8 mouse cellular contexts compared by ENCODE assay signal in genomic region chr4:118290416-118291030, GRCm38 (mm10). TPM values are rescaled to one million over a fixed set of nuclear protein-coding genes. Genes with fewer than 3 reads are reported as not detected.
A peak's percentile ranks its signal among the peaks of the same experiment; 100 is the strongest.
DNase-seq lines count a peak whose midpoint lies in the region; ATAC-seq and TF ChIP-seq lines count a peak whose summit lies in the region.

No protein-coding gene starts in this region.

- TF ChIP-seq CTCF in brain, embryonic 14.5 days (IDR thresholded peaks at IDR 0.05; ENCODE audit: borderline replicate concordance, extremely low read depth, insufficient read depth, insufficient read length), result no peak
- TF ChIP-seq CTCF in stomach, postnatal 0 days (IDR thresholded peaks at IDR 0.05; ENCODE audit: low read depth), result no peak; the same call in 1 of the 2 replicates

- peak overlapping the region; percentile 83 for H3K9ac ChIP-seq in lung, embryonic 15.5 days
- peak overlapping the region; percentile 91 for H3K9ac ChIP-seq in heart, embryonic 11.5 days (ENCODE audit: low read depth, low read length)
- H3K9ac ChIP-seq in kidney, embryonic 15.5 days, result peak overlapping the region; percentile 86
- H3K9ac ChIP-seq in stomach, postnatal 0 days (ENCODE audit: low read length), result peak overlapping the region; percentile 90

- H3K27me3 ChIP-seq in lung, embryonic 15.5 days, result no peaks in the 10 kb centered on the region
- no peaks in the 10 kb centered on the region for H3K27me3 ChIP-seq in heart, embryonic 11.5 days (ENCODE audit: control insufficient read depth, insufficient read depth, low read length)
- H3K27me3 ChIP-seq in kidney, embryonic 15.5 days, result peaks cover 6% of the 10 kb centered on the region; the same call in 1 of the 2 replicates
- H3K27me3 ChIP-seq in megakaryocyte, embryonic 14.5 days (replicated peaks), result peaks cover 93% of the 10 kb centered on the region
- H3K27me3 ChIP-seq in stomach, postnatal 0 days (ENCODE audit: control insufficient read depth, insufficient read depth, low read length), result no peaks in the 10 kb centered on the region

- peaks cover 38% of the 10 kb centered on the region for H3K4me1 ChIP-seq in lung, embryonic 15.5 days
- H3K4me1 ChIP-seq in heart, embryonic 11.5 days (ENCODE audit: control insufficient read depth, insufficient read depth, low read length), result peaks cover 16% of the 10 kb centered on the region
- peaks cover 54% of the 10 kb centered on the region for H3K4me1 ChIP-seq in kidney, embryonic 15.5 days
- peaks cover 16% of the 10 kb centered on the region for H3K4me1 ChIP-seq in megakaryocyte, embryonic 14.5 days
- H3K4me1 ChIP-seq in stomach, postnatal 0 days (replicated peaks; ENCODE audit: control insufficient read depth, insufficient read depth), result peaks cover 2% of the 10 kb centered on the region; the same call in 1 of the 2 replicates

- WGBS in lung, embryonic 15.5 days, result under 1% methylated on average over 73 of the region's 84 CpGs
- 0% methylated on average over 45 of the region's 84 CpGs for WGBS in heart, embryonic 11.5 days (ENCODE audit: insufficient replicate concordance)
- 0% methylated on average over 61 of the region's 84 CpGs for WGBS in kidney, embryonic 15.5 days
- WGBS in stomach, postnatal 0 days, result under 1% methylated on average over 54 of the region's 84 CpGs

- H3K4me3 ChIP-seq in lung, embryonic 15.5 days, result peak overlapping the region; percentile 86
- peak overlapping the region; percentile 94 for H3K4me3 ChIP-seq in heart, embryonic 11.5 days (ENCODE audit: low read depth, low read length)
- H3K4me3 ChIP-seq in kidney, embryonic 15.5 days (replicated peaks), result peak overlapping the region; percentile 87
- peak overlapping the region; percentile 84 for H3K4me3 ChIP-seq in megakaryocyte, embryonic 14.5 days (replicated peaks)
- peak overlapping the region; percentile 85 for H3K4me3 ChIP-seq in stomach, postnatal 0 days (ENCODE audit: low read depth, low read length)

- H3K4me2 ChIP-seq in lung, embryonic 15.5 days, result peak overlapping the region; percentile 75
- peak overlapping the region; percentile 83 for H3K4me2 ChIP-seq in heart, embryonic 11.5 days
- H3K4me2 ChIP-seq in kidney, embryonic 15.5 days, result peak overlapping the region; percentile 78
- peak overlapping the region; percentile 89 for H3K4me2 ChIP-seq in stomach, postnatal 0 days (replicated peaks; ENCODE audit: low read depth)

- TF ChIP-seq EP300 in stomach, postnatal 0 days (optimal IDR thresholded peaks at IDR 0.05), result no peak

- no peak for DNase-seq in lung, postnatal 36 days
- peak; percentile 39 for DNase-seq in brain, embryonic 14.5 days (ENCODE audit: low read depth)
- peak; percentile 76 for DNase-seq in stomach, postnatal 0 days (ENCODE audit: low spot score)

- no peaks in the 10 kb centered on the region for H3K9me3 ChIP-seq in lung, embryonic 15.5 days
- no peaks in the 10 kb centered on the region for H3K9me3 ChIP-seq in heart, embryonic 11.5 days (replicated peaks; ENCODE audit: control insufficient read depth, low read length)
- H3K9me3 ChIP-seq in kidney, embryonic 15.5 days (replicated peaks), result no peaks in the 10 kb centered on the region
- peaks cover 4% of the 10 kb centered on the region; the same call in 1 of the 2 replicates for H3K9me3 ChIP-seq in megakaryocyte, embryonic 14.5 days
- no peaks in the 10 kb centered on the region for H3K9me3 ChIP-seq in stomach, postnatal 0 days (ENCODE audit: control insufficient read depth, low read length)

- H3K36me3 ChIP-seq in lung, embryonic 15.5 days, result no peaks in the 10 kb centered on the region
- no peaks in the 10 kb centered on the region for H3K36me3 ChIP-seq in heart, embryonic 11.5 days (ENCODE audit: control insufficient read depth, insufficient read depth, low read length)
- H3K36me3 ChIP-seq in kidney, embryonic 15.5 days, result peaks cover 11% of the 10 kb centered on the region
- no peaks in the 10 kb centered on the region for H3K36me3 ChIP-seq in megakaryocyte, embryonic 14.5 days (replicated peaks; ENCODE audit: low read length)
- no peaks in the 10 kb centered on the region for H3K36me3 ChIP-seq in stomach, postnatal 0 days (ENCODE audit: control insufficient read depth, insufficient read depth, low read length)

- H3K27ac ChIP-seq in lung, embryonic 15.5 days, result peak overlapping the region; percentile 92
- peak overlapping the region; percentile 81 for H3K27ac ChIP-seq in heart, embryonic 11.5 days (ENCODE audit: low read depth, low read length)
- peak overlapping the region; percentile 95 for H3K27ac ChIP-seq in kidney, embryonic 15.5 days
- peak overlapping the region; percentile 92 for H3K27ac ChIP-seq in stomach, postnatal 0 days (replicated peaks)

- peak; percentile 24; the same call in 1 of the 2 replicates for ATAC-seq in lung, embryonic 15.5 days (ENCODE audit: borderline replicate concordance, extremely low read depth, low FRiP score, low TSS enrichment)
- peak; percentile 56; the same call in 1 of the 2 replicates for ATAC-seq in heart, embryonic 11.5 days (replicated peaks; ENCODE audit: insufficient number of reproducible peaks, low FRiP score, low TSS enrichment)
- ATAC-seq in kidney, embryonic 15.5 days (replicated peaks; ENCODE audit: low FRiP score), result peak; percentile 33; the same call in 1 of the 2 replicates
- ATAC-seq in stomach, postnatal 0 days (ENCODE audit: low FRiP score, low TSS enrichment), result peak; percentile 34
- ATAC-seq in megakaryocyte-erythroid progenitor cell, adult 5-6 weeks (replicated peaks; ENCODE audit: low FRiP score, low TSS enrichment, poor library complexity, severe bottlenecking), result no peak

- 0 out of 2 replicates have a peak, but pooled peaks have one; percentile 8 for TF ChIP-seq POLR2A in brain, embryonic 14.5 days (IDR thresholded peaks at IDR 0.05; ENCODE audit: borderline replicate concordance, extremely low read depth, insufficient read depth, insufficient read length, poor library complexity, severe bottlenecking)

RNA-seq across cellular contexts. Expression of gene Ptprf, which starts 0.7 kb away (rescaled TPM):
- 73.4 and 82.9 TPM in 2 replicates for polyA plus RNA-seq in lung, embryonic 15.5 days (2015; fragmentation: Nextera tagmentation; extraction: Ambion mirVana)
- 99.7 and 154 TPM in 2 replicates for polyA plus RNA-seq in brain, embryonic 14.5 days (2012; rRNA removed)
- 24.5 and 26.9 TPM in 2 replicates for polyA plus RNA-seq in heart, embryonic 11.5 days (2014; fragmentation: Nextera tagmentation; extraction: Ambion mirVana)
- polyA plus RNA-seq in kidney, embryonic 15.5 days (2015; fragmentation: Nextera tagmentation; extraction: Ambion mirVana), result 64.2 and 64.4 TPM in 2 replicates
- 0.41 and 1.1 TPM in 2 replicates for polyA plus RNA-seq in megakaryocyte, embryonic 14.5 days (2012; ENCODE audit: insufficient read depth, low replicate concordance)
- 30.1 and 34.1 TPM in 2 replicates for polyA plus RNA-seq in stomach, postnatal 0 days (2015; fragmentation: Nextera tagmentation; extraction: Ambion mirVana)
- total RNA-seq in megakaryocyte-erythroid progenitor cell, adult 5-6 weeks (2014; fragmentation: Nextera tagmentation), result not detected in 2 replicates
- total RNA-seq in megakaryocyte-erythroid progenitor cell, adult 5-6 weeks (2017), result 0.04 TPM in 1 of 2 replicates, not detected in the other

Comparison
In these comparisons a context has a peak if more than half of its experiments do, and no peak if none do; other contexts are left out.
1. RNA of gene Ptprf, which starts 0.7 kb away (polyA plus RNA-seq): 99.7 to 154 TPM in brain, embryonic 14.5 days, 73.4 to 82.9 TPM in lung, embryonic 15.5 days, 64.2 to 64.4 TPM in kidney, embryonic 15.5 days, 30.1 to 34.1 TPM in stomach, postnatal 0 days and 24.5 to 26.9 TPM in heart, embryonic 11.5 days; 0.41 to 1.1 TPM in megakaryocyte, embryonic 14.5 days; every median in the first group is over 10 times any median in the second.
2. Peak in every context shown above with its lines, with median percentiles within 50 percentile points of each other: H3K27ac ChIP-seq, H3K4me2 ChIP-seq, H3K4me3 ChIP-seq and H3K9ac ChIP-seq.